Mouse (Mus musculus) G1E (cell line): Measurements from ENCODE around the gene Tcap. TPM values are rescaled to one million over a fixed set of nuclear protein-coding genes. Genes with fewer than 3 reads are reported as not detected.

ENCODE experiments used
- ATAC-seq: 2 replicates; pipeline ENCODE4 v1.8.0; 2016; ENCODE audit warnings: mild to moderate bottlenecking; ENCODE audit not compliant: insufficient number of reproducible peaks, poor library complexity, low FRiP score, severe bottlenecking; ENCODE audit errors: extremely low read depth
- DNase-seq: peaks from one replicate; pipeline ENCODE4 v3.0.0; 2012; ENCODE audit warnings: low spot score
- H3K27me3 ChIP-seq: 2 replicates; pipeline ENCODE4 v1.6.1; 2012; ENCODE audit warnings: mild to moderate bottlenecking, low read length, inconsistent platforms; ENCODE audit not compliant: insufficient read depth
- H3K36me3 ChIP-seq: replicated peaks from 2 replicates; pipeline ENCODE3; 2012; ENCODE audit warnings: mild to moderate bottlenecking, inconsistent platforms
- H3K4me1 ChIP-seq: 2 replicates; pipeline ENCODE4 v1.6.1; 2012; ENCODE audit warnings: low read depth, low read length, inconsistent platforms, mixed read lengths; ENCODE audit not compliant: insufficient read depth
- H3K4me3 ChIP-seq: 2 replicates; pipeline ENCODE4 v1.5.1; 2012; ENCODE audit warnings: low read depth, mild to moderate bottlenecking, inconsistent platforms, low read length, moderate library complexity, mixed read lengths
- H3K9me3 ChIP-seq: replicated peaks from 2 replicates; pipeline ENCODE4 v1.6.1; 2012; ENCODE audit warnings: inconsistent platforms
- CTCF ChIP-seq: IDR thresholded peaks from 2 replicates; pipeline ENCODE4 v1.5.1; 2012; ENCODE audit warnings: low read depth, low read length, inconsistent platforms, mixed read lengths
- GATA1 ChIP-seq: IDR thresholded peaks from 2 replicates; pipeline ENCODE4 v1.6.1; 2012; ENCODE audit warnings: borderline replicate concordance, low read length, inconsistent platforms, mixed read lengths
- GATA2 ChIP-seq: IDR thresholded peaks from 2 replicates; pipeline ENCODE4 v1.6.1; 2012; ENCODE audit warnings: low read depth, low read length, inconsistent platforms, borderline replicate concordance
- POLR2AphosphoS5 ChIP-seq: IDR thresholded peaks from 2 replicates; pipeline ENCODE4 v1.6.1; 2012; ENCODE audit warnings: low read depth, low read length, inconsistent platforms; ENCODE audit not compliant: insufficient replicate concordance
- TAL1 ChIP-seq: conservative IDR thresholded peaks from 2 replicates; pipeline ENCODE4 v1.6.1; 2012; ENCODE audit warnings: low read depth, low read length, inconsistent platforms, mixed read lengths
- polyA plus RNA-seq: library from polyadenylated mRNA; stranded (reverse); fragments of >175 nt; gene quantifications from 2 replicates; pipeline ENCODE4 v1.2.3, GENCODE M21; 2012
- total RNA-seq, 2 experiments: library from RNA; stranded (forward) in 1 of 2; stranded (reverse) in 1 of 2; fragments of 200-1000 nt in 1 of 2; fragments of >200 nt in 1 of 2; fragmentation: Nextera tagmentation in 1 of 2; gene quantifications; 2 replicates each; pipeline ENCODE4 v1.2.3; 2014 to 2017

The Tcap gene
- total and polyA plus RNA-seq, 3 experiments, result not detected

DNA sequence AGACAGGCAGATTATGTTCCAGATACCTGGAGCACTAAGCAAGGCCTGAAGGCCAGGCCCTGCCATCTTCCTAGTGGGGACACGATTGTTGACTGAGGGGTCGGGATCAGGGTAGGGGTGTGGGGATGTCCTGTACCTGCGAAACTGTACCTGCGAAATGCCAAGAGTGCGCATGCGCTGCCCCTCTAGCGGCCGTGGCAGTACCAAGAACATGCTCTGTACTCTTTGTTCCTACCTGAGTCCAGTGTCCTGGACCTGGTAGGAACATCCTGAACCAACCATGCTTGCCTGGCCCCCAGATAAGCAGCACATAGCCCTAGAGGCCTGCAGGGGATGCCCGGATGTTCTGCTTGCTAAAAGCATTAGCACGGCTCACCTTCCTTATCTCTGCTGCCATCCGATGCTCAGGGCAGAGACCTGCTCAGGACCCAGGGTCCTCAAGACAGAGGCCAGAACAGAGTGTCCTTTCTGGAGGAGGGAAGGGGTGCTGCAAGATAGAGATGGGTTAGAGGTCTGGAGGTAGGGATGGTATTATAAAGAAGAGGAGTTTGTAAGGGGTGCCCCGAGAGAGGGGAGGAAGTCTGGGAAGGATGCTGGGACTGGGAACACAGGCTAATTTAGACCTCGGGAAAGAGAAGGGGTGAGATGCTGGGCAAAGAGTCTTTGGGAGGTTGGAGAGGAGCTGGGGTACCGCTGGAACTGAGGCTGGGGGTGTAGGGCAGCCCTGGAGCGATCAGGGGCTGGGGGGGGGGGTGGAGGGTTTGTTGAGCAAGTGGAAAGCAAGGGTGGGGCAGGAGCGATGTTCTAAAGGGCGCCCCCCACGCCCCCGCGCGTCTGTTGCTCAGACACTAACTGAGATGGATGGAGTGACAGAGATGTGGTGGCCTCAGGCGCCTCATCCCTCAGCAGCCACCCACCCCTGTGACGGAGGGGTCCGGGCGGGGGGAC lies 2.3 kb downstream of the Tcap start, which contains the start of gene Pnmt:
Gene Pnmt (plus strand): TSS at position 813 of the 948 bp plus-strand sequence.
- DNase-seq, result no peak
- no peaks in the 10 kb centered on the region for H3K9me3 ChIP-seq
- H3K4me3 ChIP-seq, result no peak within 1 kb of the TSS
- no peak for TF ChIP-seq GATA1
- H3K4me1 ChIP-seq, result peaks cover 16% of the 10 kb centered on the region
- no peak for ATAC-seq
- peaks cover 8% of the 10 kb centered on the region for H3K36me3 ChIP-seq
- H3K27me3 ChIP-seq, result peaks cover 59% of the 10 kb centered on the region

DNA sequence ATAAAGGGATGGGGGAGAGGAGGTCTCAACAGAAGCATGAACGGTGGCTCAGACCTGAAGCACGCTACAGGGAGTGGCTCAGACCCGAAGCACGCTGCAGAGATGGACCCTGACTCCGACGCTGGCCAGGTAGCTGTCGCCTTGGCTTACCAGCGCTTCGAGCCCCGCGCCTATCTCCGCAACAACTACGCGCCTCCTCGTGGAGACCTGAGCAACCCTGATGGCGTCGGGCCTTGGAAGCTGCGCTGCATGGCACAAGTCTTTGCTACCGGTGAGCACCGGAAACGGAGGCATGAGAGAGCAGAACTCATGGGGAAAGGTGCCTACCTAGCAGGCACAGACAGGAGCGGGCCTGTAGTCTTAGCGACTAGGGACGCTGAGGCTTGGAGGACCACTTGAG lies 3.0 kb downstream of the Tcap start:
- H3K27me3 ChIP-seq, result peaks cover 60% of the 10 kb centered on the region

DNA sequence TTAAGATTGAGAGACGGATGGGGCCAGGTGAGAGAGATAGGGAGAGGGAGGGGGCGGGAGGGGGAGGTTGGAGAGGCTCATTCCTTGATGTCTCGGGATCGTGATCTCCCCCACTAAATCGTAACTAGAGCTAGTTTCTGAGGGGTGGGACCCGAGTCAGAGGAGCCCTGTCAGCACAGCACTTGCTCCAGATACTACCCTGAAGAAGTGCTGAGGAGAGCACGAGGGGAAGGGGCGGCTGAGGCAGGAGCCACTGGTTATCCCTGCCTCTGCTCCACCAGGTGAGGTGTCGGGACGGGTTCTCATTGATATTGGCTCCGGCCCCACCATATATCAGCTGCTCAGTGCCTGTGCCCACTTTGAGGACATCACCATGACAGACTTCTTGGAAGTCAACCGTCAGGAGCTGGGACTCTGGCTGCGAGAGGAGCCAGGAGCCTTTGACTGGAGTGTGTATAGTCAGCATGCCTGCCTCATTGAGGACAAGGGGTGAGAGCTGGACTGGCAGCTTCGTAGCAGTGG lies 3.5 kb downstream of the Tcap start:
- H3K36me3 ChIP-seq, result no peaks in the 10 kb centered on the region
- H3K4me3 ChIP-seq, result no peak overlapping the region
- no peak for TF ChIP-seq TAL1
- TF ChIP-seq GATA1, result no peak
- TF ChIP-seq POLR2AphosphoS5, result no peak
- no peak for TF ChIP-seq CTCF
- no peak for TF ChIP-seq GATA2
- H3K4me1 ChIP-seq, result peaks cover 26% of the 10 kb centered on the region
- no peaks in the 10 kb centered on the region for H3K9me3 ChIP-seq
- peaks cover 60% of the 10 kb centered on the region for H3K27me3 ChIP-seq
- no peak for DNase-seq
- no peak for ATAC-seq

More for the DNA sequence above, 3.0 kb downstream of the Tcap start:
- H3K9me3 ChIP-seq, result no peaks in the 10 kb centered on the region
- H3K36me3 ChIP-seq, result peaks cover 4% of the 10 kb centered on the region
- no peak for ATAC-seq
- DNase-seq, result no peak
- TF ChIP-seq POLR2AphosphoS5, result no peak
- no peak for TF ChIP-seq CTCF
- no peak overlapping the region for H3K4me3 ChIP-seq
- peaks cover 21% of the 10 kb centered on the region for H3K4me1 ChIP-seq

DNA sequence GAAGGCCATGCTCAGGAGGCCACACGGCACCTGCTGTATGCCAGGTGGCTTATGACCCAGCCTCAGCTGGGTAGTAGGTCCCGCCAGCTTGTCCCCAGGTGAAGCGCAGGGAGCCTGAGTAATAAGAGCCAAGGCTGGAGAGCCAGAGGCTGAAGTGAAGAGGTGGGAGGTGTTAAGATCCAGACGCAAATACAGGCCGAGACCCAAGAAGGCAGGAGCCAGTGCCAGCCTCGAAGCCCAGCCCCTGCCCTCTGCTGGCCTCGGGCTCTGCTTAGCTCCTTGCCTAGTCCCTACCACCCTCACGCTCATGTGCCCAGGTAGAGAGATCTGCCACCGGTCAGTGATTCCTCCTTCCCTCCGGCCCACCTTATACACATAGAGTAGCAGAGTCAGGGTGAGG lies 4.7 kb downstream of the Tcap start:
- H3K4me3 ChIP-seq, result no peak overlapping the region
- H3K4me1 ChIP-seq, result peaks cover 38% of the 10 kb centered on the region
- DNase-seq (no peak), ATAC-seq (no peak)
- TF ChIP-seq TAL1 (no peak), GATA1 (no peak), GATA2 (no peak), CTCF (no peak), POLR2AphosphoS5 (no peak)
- H3K27me3 ChIP-seq, result peaks cover 57% of the 10 kb centered on the region
- no peaks in the 10 kb centered on the region for H3K9me3 ChIP-seq
- H3K36me3 ChIP-seq, result no peaks in the 10 kb centered on the region

DNA sequence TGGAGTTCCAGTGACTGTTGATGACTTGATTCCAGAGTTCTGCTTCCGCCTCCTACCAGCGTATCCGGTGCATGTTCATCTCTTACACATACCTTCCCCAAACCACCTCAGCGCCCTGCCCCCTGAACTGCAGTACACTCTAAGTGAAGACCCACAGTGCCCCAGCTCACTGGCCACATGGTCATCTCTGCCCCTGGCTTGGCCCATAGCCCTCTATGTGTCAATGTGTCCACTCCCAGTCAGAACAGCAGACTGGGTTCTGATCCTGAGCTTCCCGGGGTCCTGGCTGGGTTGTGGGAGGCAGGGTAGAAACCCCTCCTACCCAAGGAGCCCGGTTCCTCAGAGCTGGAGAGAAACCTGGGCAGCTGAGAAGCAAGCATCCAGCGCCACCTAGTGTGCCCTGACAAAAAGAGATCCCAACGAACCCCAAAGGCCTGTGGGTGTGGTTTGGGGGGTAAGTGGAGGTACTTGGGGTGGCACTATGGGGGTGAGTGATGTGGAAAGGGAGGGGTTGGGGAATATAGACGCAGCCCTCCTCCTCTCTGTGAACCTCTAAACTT lies 5.7 kb downstream of the Tcap start:
- ATAC-seq (no peak), DNase-seq (peak; percentile 58)
- no peaks in the 10 kb centered on the region for H3K9me3 ChIP-seq
- no peak overlapping the region for H3K4me3 ChIP-seq
- peaks cover 48% of the 10 kb centered on the region for H3K4me1 ChIP-seq
- no peak for TF ChIP-seq GATA2
- TF ChIP-seq CTCF, result no peak
- TF ChIP-seq POLR2AphosphoS5, result no peak
- no peak for TF ChIP-seq TAL1
- TF ChIP-seq GATA1, result no peak
- peaks cover 47% of the 10 kb centered on the region for H3K27me3 ChIP-seq
- no peaks in the 10 kb centered on the region for H3K36me3 ChIP-seq

DNA sequence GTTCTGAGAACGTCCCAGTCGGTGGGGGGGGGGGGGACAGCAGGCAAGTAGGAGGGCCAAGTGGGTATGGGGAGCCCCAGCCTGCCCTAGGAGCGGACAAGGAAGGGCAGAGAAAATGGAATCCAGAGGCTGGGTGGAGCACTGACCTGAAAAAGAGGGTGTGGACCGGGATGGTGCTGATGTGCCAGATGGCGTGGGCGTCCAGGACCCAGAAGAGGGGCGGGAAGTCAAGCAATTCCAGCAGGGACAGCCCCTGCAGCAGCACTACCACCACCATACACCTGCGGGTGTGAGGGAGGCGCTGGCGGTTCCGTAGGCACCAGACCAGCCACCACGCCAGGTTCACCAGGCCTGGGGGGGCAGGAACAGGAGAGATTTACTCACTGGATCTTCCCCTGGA lies 6.5 kb downstream of the Tcap start:
- Histone ChIP-seq H3K9me3 (no peaks in the 10 kb centered on the region), H3K27me3 (peaks cover 39% of the 10 kb centered on the region), H3K4me3 (no peak overlapping the region), H3K4me1 (peaks cover 56% of the 10 kb centered on the region), H3K36me3 (peaks cover 2% of the 10 kb centered on the region)
- TF ChIP-seq TAL1, result no peak
- no peak for TF ChIP-seq CTCF
- no peak for TF ChIP-seq GATA2
- ATAC-seq (no peak), DNase-seq (no peak)
